Comparison of ENCODE assay signal across 29 mouse cellular contexts in genomic region chr5:38379970-38380369, GRCm38 (mm10).
"Had no signal": no experiment of that assay in that cellular context is flagged by ENCODE, and none has a peak within 500 bp of the region (broad histone marks: within the 10 kb centered on the region; RNA-seq: fewer than 3 reads in every experiment).

No protein-coding gene starts in this region.

- DNase-seq: heart, postnatal 10 days; heart, postnatal 14 days; heart, postnatal 36 days; heart, postnatal 4 days; kidney, adult 11 months; kidney, adult 18-20 months; kidney, adult 2 months; kidney, adult 8-10 months; kidney, adult 9 months; kidney, postnatal 10 days; kidney, postnatal 14 days; kidney, postnatal 25 days; kidney, postnatal 36 days; kidney, postnatal 4 days; layer of hippocampus, adult 9-11 months; layer of hippocampus, postnatal 36 days had no signal

- H3K36me3 ChIP-seq: heart, embryonic 10.5 days; heart, embryonic 12.5 days; heart, embryonic 13.5 days; heart, embryonic 15.5 days; hindbrain, embryonic 10.5 days; hindbrain, embryonic 12.5 days; hindbrain, embryonic 13.5 days; hindbrain, embryonic 15.5 days; intestine, embryonic 15.5 days; kidney, embryonic 15.5 days had no signal

- H3K4me2 ChIP-seq: heart, embryonic 11.5 days; heart, embryonic 12.5 days; heart, embryonic 13.5 days; heart, embryonic 15.5 days; hindbrain, embryonic 12.5 days; hindbrain, embryonic 13.5 days; hindbrain, embryonic 14.5 days; hindbrain, embryonic 15.5 days; intestine, embryonic 15.5 days; kidney, embryonic 15.5 days had no signal

- H3K4me3 ChIP-seq: heart, embryonic 10.5 days; heart, embryonic 12.5 days; heart, embryonic 13.5 days; heart, embryonic 15.5 days; hindbrain, embryonic 10.5 days; hindbrain, embryonic 12.5 days; hindbrain, embryonic 13.5 days; hindbrain, embryonic 15.5 days; intestine, embryonic 15.5 days; kidney, embryonic 15.5 days; layer of hippocampus, adult 2 months had no signal

- H3K27me3 ChIP-seq: heart, embryonic 15.5 days; hindbrain, embryonic 12.5 days; hindbrain, embryonic 13.5 days; hindbrain, embryonic 15.5 days; intestine, embryonic 15.5 days; kidney, embryonic 15.5 days had no signal
